Mouse (Mus musculus) heart, embryonic 11.5 days (tissue): Measurements from ENCODE around the gene Zfp296. TPM values are rescaled to one million over a fixed set of nuclear protein-coding genes. Genes with fewer than 3 reads are reported as not detected.

Experiments
- ATAC-seq: fragments of 200-750 bp; cut with Nextera tagmentation; replicated peaks from 2 replicates; pipeline ENCODE4 v1.8.0; 2017; ENCODE audit warnings: moderate library complexity; ENCODE audit not compliant: insufficient number of reproducible peaks, low FRiP score, low TSS enrichment
- H3K27ac ChIP-seq: fragments of 300-500 bp; sonication (generic); 2 replicates; pipeline ENCODE4 v1.5.1; 2014; ENCODE audit warnings: mild to moderate bottlenecking, low read depth, low read length
- H3K27me3 ChIP-seq: fragments of 300-500 bp; sonication (generic); 2 replicates; pipeline ENCODE4 v1.6.1; 2014; ENCODE audit warnings: mild to moderate bottlenecking, low read length, mixed read lengths; ENCODE audit not compliant: control insufficient read depth, insufficient read depth
- H3K36me3 ChIP-seq: fragments of 300-500 bp; sonication (generic); 2 replicates; pipeline ENCODE4 v1.6.1; 2014; ENCODE audit warnings: mild to moderate bottlenecking, low read length, moderate library complexity, mixed read lengths; ENCODE audit not compliant: control insufficient read depth, insufficient read depth
- H3K4me1 ChIP-seq: fragments of 300-500 bp; sonication (generic); 2 replicates; pipeline ENCODE4 v1.6.1; 2014; ENCODE audit warnings: low read length; ENCODE audit not compliant: control insufficient read depth, insufficient read depth
- H3K4me2 ChIP-seq: fragments of 300-500 bp; sonication (generic); 2 replicates; pipeline ENCODE4 v1.6.1; 2014; ENCODE audit warnings: mild to moderate bottlenecking, moderate library complexity
- H3K4me3 ChIP-seq: fragments of 300-500 bp; sonication (generic); 2 replicates; pipeline ENCODE4 v1.5.1; 2014; ENCODE audit warnings: low read depth, low read length
- H3K9ac ChIP-seq: fragments of 300-500 bp; sonication (generic); 2 replicates; pipeline ENCODE4 v1.6.1; 2014; ENCODE audit warnings: mild to moderate bottlenecking, low read depth, low read length, moderate library complexity
- H3K9me3 ChIP-seq: fragments of 300-500 bp; sonication (generic); replicated peaks from 2 replicates; pipeline ENCODE4 v1.6.1; 2016; ENCODE audit warnings: low read length; ENCODE audit not compliant: control insufficient read depth
- WGBS: fragments of 180-500 bp; shearing (Covaris S2); extraction: QIAGEN DNeasy Blood & Tissue Kit; methylation state at CpG from one replicate; pipeline ENCODE4 v1.1.7; 2014; ENCODE audit not compliant: insufficient replicate concordance; 5-methylcytosine and 5-hydroxymethylcytosine counted together
- polyA plus RNA-seq: library from polyadenylated mRNA; unstranded; fragments of >200 nt; fragmentation: Nextera tagmentation; extraction: Ambion mirVana; gene quantifications from 2 replicates; pipeline ENCODE4 v1.2.1, GENCODE M21; 2014

The Zfp296 gene
- polyA plus RNA-seq, 1 experiment from 2014 or later, result 0.30 TPM

GRCm38 (mm10) chr7:19567426-19567825 is 9.7 kb upstream of the Zfp296 start:
- H3K27me3 ChIP-seq, result no peaks in the 10 kb centered on the region
- peaks cover 3% of the 10 kb centered on the region; the same call in 1 of the 2 replicates for H3K9me3 ChIP-seq
- H3K27ac ChIP-seq, result no peak overlapping the region
- H3K4me1 ChIP-seq, result peaks cover 16% of the 10 kb centered on the region
- H3K36me3 ChIP-seq, result peaks cover 30% of the 10 kb centered on the region
- ATAC-seq, result no peak
- H3K9ac ChIP-seq, result no peak overlapping the region
- WGBS, result 88% methylated on average over 8 of the region's 8 CpGs
- H3K4me2 ChIP-seq, result no peak overlapping the region
- H3K4me3 ChIP-seq, result no peak overlapping the region

- no peak for ATAC-seq
- Histone ChIP-seq H3K4me1 (peaks cover 12% of the 10 kb centered on the region), H3K4me3 (no peak overlapping the region), H3K27ac (no peak overlapping the region), H3K9me3 (no peaks in the 10 kb centered on the region), H3K27me3 (no peaks in the 10 kb centered on the region; the same call in 1 of the 2 replicates), H3K9ac (no peak overlapping the region), H3K4me2 (no peak overlapping the region), H3K36me3 (peaks cover 24% of the 10 kb centered on the region)
- 78% methylated on average over 3 of the region's 3 CpGs for WGBS
Measured at GRCm38 (mm10) chr7:19569647-19570046, 7.4 kb upstream of the Zfp296 start.

DNA sequence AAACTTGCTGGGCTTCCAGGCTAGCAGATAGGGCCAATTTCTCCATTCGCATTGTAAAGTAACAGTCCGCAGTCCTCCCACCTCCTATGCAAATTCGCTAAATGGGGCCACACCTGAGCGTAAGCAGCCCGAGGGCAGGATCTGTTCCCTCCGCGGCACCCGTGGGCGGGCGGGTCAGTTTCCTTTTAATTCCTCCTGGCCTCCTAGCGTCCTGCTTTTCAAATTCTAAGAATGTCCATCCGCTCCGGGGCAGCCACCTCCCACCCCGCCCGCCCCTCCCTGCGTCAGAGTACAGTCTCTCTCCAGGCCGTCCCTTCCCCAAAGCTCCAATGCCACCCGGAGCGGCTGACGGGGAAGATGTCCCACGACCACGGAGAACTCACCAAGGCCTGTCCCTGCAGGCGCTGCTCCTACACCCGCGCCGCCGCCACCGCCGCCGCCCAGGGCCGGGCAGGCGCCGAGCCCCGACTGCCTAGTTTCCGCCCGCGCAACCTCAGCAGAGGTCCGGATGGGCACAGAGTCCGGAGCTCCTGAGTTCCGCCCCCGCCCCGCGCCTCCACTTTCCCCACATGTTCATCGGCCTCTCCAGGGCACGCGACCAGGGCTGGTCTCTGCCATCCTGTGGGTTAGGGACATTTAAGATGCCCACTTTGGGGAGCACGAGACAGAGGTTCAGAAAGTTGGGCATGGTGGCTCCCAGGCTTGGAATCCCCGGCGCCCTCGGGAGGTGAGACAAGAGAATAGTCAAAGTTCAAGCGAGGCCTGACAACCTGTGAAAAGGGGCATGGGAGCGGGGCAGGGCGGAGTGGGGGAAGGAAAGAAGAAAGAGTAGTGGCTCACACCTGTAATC is 3.9 kb upstream of the Zfp296 start:
- Histone ChIP-seq H3K27ac (peak overlapping the region; percentile 92), H3K9ac (peak overlapping the region; percentile 88), H3K4me2 (peak overlapping the region; percentile 68), H3K4me1 (peaks cover 21% of the 10 kb centered on the region), H3K9me3 (no peaks in the 10 kb centered on the region), H3K36me3 (peaks cover 11% of the 10 kb centered on the region), H3K4me3 (peak overlapping the region; percentile 85), H3K27me3 (peaks cover 27% of the 10 kb centered on the region)
- peak; percentile 80 for ATAC-seq
- 1% methylated on average over 53 of the region's 53 CpGs for whole genome bisulfite sequencing

DNA sequence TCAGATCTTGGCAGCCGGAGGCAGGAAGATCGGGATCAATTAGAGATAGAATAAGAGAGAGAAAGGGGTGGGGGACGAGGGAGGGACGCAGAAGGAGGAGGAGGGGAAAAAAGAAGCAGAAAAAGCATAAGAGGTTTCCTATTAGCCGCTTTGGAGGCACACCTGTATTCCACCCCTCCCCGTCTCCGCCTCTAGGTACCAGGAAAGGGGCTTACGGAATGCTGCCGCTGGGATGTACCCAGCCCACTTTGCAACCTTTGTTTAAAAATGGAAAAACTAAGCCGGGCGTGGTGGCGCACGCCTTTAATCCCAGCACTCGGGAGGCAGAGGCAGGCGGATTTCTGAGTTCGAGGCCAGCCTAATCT is 3.3 kb upstream of the Zfp296 start:
- Histone ChIP-seq H3K4me2 (peak overlapping the region; percentile 68), H3K27me3 (peaks cover 33% of the 10 kb centered on the region), H3K36me3 (peaks cover 8% of the 10 kb centered on the region), H3K27ac (peak overlapping the region; percentile 92; the same call in 1 of the 2 replicates), H3K9me3 (no peaks in the 10 kb centered on the region), H3K4me1 (peaks cover 21% of the 10 kb centered on the region), H3K9ac (peak overlapping the region; percentile 88), H3K4me3 (peak overlapping the region; percentile 85)
- no peak for ATAC-seq
- WGBS, result 18% methylated on average over 16 of the region's 16 CpGs

- no peak for ATAC-seq
- Histone ChIP-seq H3K4me1 (peaks cover 21% of the 10 kb centered on the region), H3K4me3 (no peak overlapping the region), H3K27ac (peak overlapping the region; percentile 35; the same call in 1 of the 2 replicates), H3K27me3 (peaks cover 37% of the 10 kb centered on the region), H3K9ac (no peak overlapping the region), H3K9me3 (no peaks in the 10 kb centered on the region), H3K4me2 (no peak overlapping the region), H3K36me3 (peaks cover 3% of the 10 kb centered on the region; the same call in 1 of the 2 replicates)
- 55% methylated on average over 3 of the region's 3 CpGs for WGBS
Measured at GRCm38 (mm10) chr7:19575559-19575958, 1.5 kb upstream of the Zfp296 start.

- 12% methylated on average over 10 of the region's 10 CpGs for WGBS
- peak overlapping the region; percentile 43 for H3K4me3 ChIP-seq
- H3K4me1 ChIP-seq, result peaks cover 11% of the 10 kb centered on the region; the same call in 1 of the 2 replicates
- no peak for ATAC-seq
- no peaks in the 10 kb centered on the region for H3K9me3 ChIP-seq
- peak overlapping the region; percentile 39; the same call in 1 of the 2 replicates for H3K9ac ChIP-seq
- peak overlapping the region; percentile 78 for H3K4me2 ChIP-seq
- peaks cover 8% of the 10 kb centered on the region for H3K36me3 ChIP-seq
- no peak overlapping the region for H3K27ac ChIP-seq
- H3K27me3 ChIP-seq, result peaks cover 39% of the 10 kb centered on the region
Measured at GRCm38 (mm10) chr7:19577877-19578414, 859 bp downstream of the Zfp296 start.

- Histone ChIP-seq H3K4me1 (peaks cover 11% of the 10 kb centered on the region; the same call in 1 of the 2 replicates), H3K27me3 (peaks cover 39% of the 10 kb centered on the region), H3K9ac (no peak overlapping the region), H3K36me3 (peaks cover 8% of the 10 kb centered on the region), H3K4me3 (peak overlapping the region; percentile 43; the same call in 1 of the 2 replicates), H3K4me2 (peak overlapping the region; percentile 78), H3K9me3 (no peaks in the 10 kb centered on the region), H3K27ac (no peak overlapping the region)
- ATAC-seq, result no peak
- 55% methylated on average over 4 of the region's 4 CpGs for WGBS
Measured at GRCm38 (mm10) chr7:19578436-19578835, 1.3 kb downstream of the Zfp296 start.

- H3K4me2 ChIP-seq, result no peak overlapping the region
- no peak overlapping the region for H3K9ac ChIP-seq
- no peak overlapping the region for H3K27ac ChIP-seq
- no peaks in the 10 kb centered on the region for H3K9me3 ChIP-seq
- H3K27me3 ChIP-seq, result peaks cover 39% of the 10 kb centered on the region
- ATAC-seq, result 0 out of 2 replicates have a peak, but pooled peaks have one; percentile 6
- H3K4me1 ChIP-seq, result peaks cover 9% of the 10 kb centered on the region; the same call in 1 of the 2 replicates
- WGBS, result 80% methylated on average over 10 of the region's 10 CpGs
- peaks cover 19% of the 10 kb centered on the region for H3K36me3 ChIP-seq
- no peak overlapping the region for H3K4me3 ChIP-seq
Measured at GRCm38 (mm10) chr7:19579751-19580150, 2.7 kb downstream of the Zfp296 start.
